Mouse (Mus musculus): ENCODE measurements around the gene Ren1.

DNA sequence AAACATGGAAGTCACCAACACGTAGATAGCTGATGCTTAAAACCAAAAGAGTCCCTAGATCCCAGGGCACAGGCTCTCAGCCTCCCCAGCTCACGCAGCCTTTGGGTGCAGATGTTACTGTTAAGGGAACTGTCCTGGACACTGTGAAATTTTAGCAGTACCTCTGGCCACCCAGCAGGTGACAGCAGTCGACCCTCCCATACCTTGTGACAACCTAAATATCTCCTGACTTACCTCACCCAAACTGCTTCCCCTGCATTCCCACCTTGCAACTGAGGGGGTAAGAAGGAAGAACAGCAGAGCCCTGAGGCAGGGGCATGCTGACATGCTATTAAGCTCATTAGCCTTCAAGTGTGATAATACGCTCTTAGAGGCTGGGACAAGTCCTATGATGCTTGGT, 39.1 kb upstream of the Ren1 start:
- no peak for TF ChIP-seq POLR2A (IDR thresholded peaks at IDR 0.05; ENCODE audit: borderline replicate concordance, insufficient read depth, low read length)
- TF ChIP-seq CTCF (IDR thresholded peaks at IDR 0.05; ENCODE audit: borderline replicate concordance, insufficient read depth, low read depth, low read length), result 0 out of 2 replicates have a peak, but pooled peaks have one; percentile 6
